Comparison of ENCODE assay signal across 8 mouse cellular contexts in the genomic region with DNA sequence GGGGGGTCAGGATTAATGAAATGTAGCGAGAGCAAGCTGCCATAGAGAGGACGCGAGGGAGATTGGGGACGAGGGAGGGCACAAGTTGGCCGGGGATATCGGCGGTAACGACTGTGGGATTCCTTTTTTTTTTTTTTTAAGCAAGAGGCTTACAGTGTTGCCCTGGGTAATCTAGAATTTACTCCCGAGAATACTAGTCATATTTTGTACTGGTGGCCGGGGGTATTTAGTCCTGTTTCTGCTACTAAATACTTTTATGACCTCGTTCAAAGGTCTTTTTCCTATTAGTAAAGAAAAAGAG. TPM values are rescaled to one million over a fixed set of nuclear protein-coding genes. Genes with fewer than 3 reads are reported as not detected.
A peak's percentile ranks its signal among the peaks of the same experiment; 100 is the strongest.
DNase-seq lines count a peak whose midpoint lies in the region; ATAC-seq and TF ChIP-seq lines count a peak whose summit lies in the region.

No protein-coding gene starts in this region.

- no peak for DNase-seq in left cerebral cortex, adult 2 months (ENCODE audit: extremely low spot score in 1 of 2, low spot score in 2 of 2)
- DNase-seq in left cerebral cortex, adult 11 months (ENCODE audit: low spot score): no peak
- DNase-seq in hindbrain, postnatal 0 days (ENCODE audit: low spot score): no peak
- no peak for DNase-seq in midbrain, postnatal 0 days (ENCODE audit: low spot score)
- no peak for DNase-seq in gastrocnemius, postnatal 36 days
- no peak for DNase-seq in T-cell, adult 2 months (ENCODE audit: low spot score)
- no peak for DNase-seq in urinary bladder, adult 18-20 months (ENCODE audit: low spot score in 2 of 2)

- no peaks in the 10 kb centered on the region for H3K9me3 ChIP-seq in embryonic facial prominence, embryonic 12.5 days
- H3K9me3 ChIP-seq in hindbrain, postnatal 0 days (ENCODE audit: low read length): no peaks in the 10 kb centered on the region
- H3K9me3 ChIP-seq in midbrain, postnatal 0 days (ENCODE audit: low read length): no peaks in the 10 kb centered on the region

- 0% methylated on average over 11 of the region's 11 CpGs for WGBS in embryonic facial prominence, embryonic 12.5 days
- 0% methylated on average over 11 of the region's 11 CpGs for WGBS in hindbrain, postnatal 0 days
- under 1% methylated on average over 11 of the region's 11 CpGs for WGBS in midbrain, postnatal 0 days

- peak overlapping the region; percentile 81 for H3K9ac ChIP-seq in embryonic facial prominence, embryonic 12.5 days
- peak overlapping the region; percentile 76 for H3K9ac ChIP-seq in hindbrain, postnatal 0 days (replicated peaks; ENCODE audit: low read length)
- H3K9ac ChIP-seq in midbrain, postnatal 0 days (replicated peaks; ENCODE audit: low read length, poor library complexity, severe bottlenecking): peak overlapping the region; percentile 77

- H3K36me3 ChIP-seq in embryonic facial prominence, embryonic 12.5 days: peaks cover 18% of the 10 kb centered on the region
- peaks cover 10% of the 10 kb centered on the region; the same call in 1 of the 2 replicates for H3K36me3 ChIP-seq in hindbrain, postnatal 0 days (ENCODE audit: insufficient read depth, low read length)
- H3K36me3 ChIP-seq in midbrain, postnatal 0 days (ENCODE audit: insufficient read depth, low read length): peaks cover 14% of the 10 kb centered on the region; the same call in 1 of the 2 replicates

- no peaks in the 10 kb centered on the region for H3K27me3 ChIP-seq in embryonic facial prominence, embryonic 12.5 days
- no peaks in the 10 kb centered on the region for H3K27me3 ChIP-seq in hindbrain, postnatal 0 days (ENCODE audit: insufficient read depth, low read length)
- H3K27me3 ChIP-seq in midbrain, postnatal 0 days (ENCODE audit: insufficient read depth, low read length): no peaks in the 10 kb centered on the region

- peak; percentile 43; the same call in 1 of the 2 replicates for ATAC-seq in embryonic facial prominence, embryonic 12.5 days (ENCODE audit: insufficient number of reproducible peaks, insufficient read depth, low FRiP score, low TSS enrichment)
- no peak; the same call in 1 of the 2 replicates for ATAC-seq in hindbrain, postnatal 0 days
- no peak for ATAC-seq in midbrain, postnatal 0 days (ENCODE audit: low FRiP score)

- peak overlapping the region; percentile 73 for H3K27ac ChIP-seq in left cerebral cortex, adult 2 months
- H3K27ac ChIP-seq in embryonic facial prominence, embryonic 12.5 days: peak overlapping the region; percentile 69
- H3K27ac ChIP-seq in hindbrain, postnatal 0 days: peak overlapping the region; percentile 71; the same call in 1 of the 2 replicates
- peak overlapping the region; percentile 67 for H3K27ac ChIP-seq in midbrain, postnatal 0 days (ENCODE audit: low read depth, low read length)

- no peak for TF ChIP-seq CTCF in left cerebral cortex, adult 2 months (IDR thresholded peaks at IDR 0.05)
- TF ChIP-seq CTCF in hindbrain, postnatal 0 days (IDR thresholded peaks at IDR 0.05; ENCODE audit: low read depth): no peak
- no peak for TF ChIP-seq CTCF in midbrain, postnatal 0 days (IDR thresholded peaks at IDR 0.05)

- intact Hi-C loops in left cerebral cortex, adult 2 months (cut with DNase I): no loop called here
- intact Hi-C loops in gastrocnemius, postnatal 36 days (cut with DNase I): no loop called here

- H3K4me1 ChIP-seq in embryonic facial prominence, embryonic 12.5 days: peaks cover 12% of the 10 kb centered on the region
- H3K4me1 ChIP-seq in hindbrain, postnatal 0 days (ENCODE audit: insufficient read depth, low read length): peaks cover 9% of the 10 kb centered on the region
- peaks cover 10% of the 10 kb centered on the region for H3K4me1 ChIP-seq in midbrain, postnatal 0 days (ENCODE audit: insufficient read depth, low read length)

- H3K4me2 ChIP-seq in embryonic facial prominence, embryonic 12.5 days (replicated peaks): peak overlapping the region; percentile 88
- peak overlapping the region; percentile 91 for H3K4me2 ChIP-seq in hindbrain, postnatal 0 days (ENCODE audit: low read depth, low read length)
- peak overlapping the region; percentile 40 for H3K4me2 ChIP-seq in midbrain, postnatal 0 days (ENCODE audit: low read depth, low read length, poor library complexity, severe bottlenecking)

- peak overlapping the region; percentile 72 for H3K4me3 ChIP-seq in left cerebral cortex, adult 2 months
- H3K4me3 ChIP-seq in embryonic facial prominence, embryonic 12.5 days: peak overlapping the region; percentile 76
- H3K4me3 ChIP-seq in hindbrain, postnatal 0 days (ENCODE audit: low read length): peak overlapping the region; percentile 86
- peak overlapping the region; percentile 83 for H3K4me3 ChIP-seq in midbrain, postnatal 0 days (ENCODE audit: low read depth, low read length)

RNA-seq across cellular contexts. Expression of gene Pop4, which starts 0.2 kb away (rescaled TPM):
- total RNA-seq in left cerebral cortex, adult 2 months (2021): 10 to 100 TPM; 19.9 to 22.8 TPM
- polyA plus RNA-seq in embryonic facial prominence, embryonic 12.5 days (2016; fragmentation: Nextera tagmentation; extraction: Ambion mirVana): 69.2 and 75.5 TPM in 2 replicates
- total RNA-seq in hindbrain, postnatal 0 days (2014; rRNA removed): 56.2 and 64.6 TPM in 2 replicates
- polyA plus RNA-seq in hindbrain, postnatal 0 days (2015; fragmentation: Nextera tagmentation; extraction: Ambion mirVana): 71.0 and 72.4 TPM in 2 replicates
- total RNA-seq in midbrain, postnatal 0 days (2014; rRNA removed): 60.2 and 71.6 TPM in 2 replicates
- polyA plus RNA-seq in midbrain, postnatal 0 days (2015; fragmentation: Nextera tagmentation; extraction: Ambion mirVana): 72.0 and 73.1 TPM in 2 replicates
- total RNA-seq in gastrocnemius, postnatal 36 days (2021): 1 to 10 TPM; 6.8 to 7.0 TPM

RNA-seq across cellular contexts. Expression of gene Plekhf1, which starts 43.6 kb away (rescaled TPM):
- 1 to 10 TPM; 2.3 to 2.5 TPM for total RNA-seq in left cerebral cortex, adult 2 months (2021)
- polyA plus RNA-seq in embryonic facial prominence, embryonic 12.5 days (2016; fragmentation: Nextera tagmentation; extraction: Ambion mirVana): 2.8 and 3.6 TPM in 2 replicates
- 1.2 and 2.0 TPM in 2 replicates for total RNA-seq in hindbrain, postnatal 0 days (2014; rRNA removed)
- 0.84 and 0.97 TPM in 2 replicates for polyA plus RNA-seq in hindbrain, postnatal 0 days (2015; fragmentation: Nextera tagmentation; extraction: Ambion mirVana)
- total RNA-seq in midbrain, postnatal 0 days (2014; rRNA removed): 0.38 and 0.77 TPM in 2 replicates
- polyA plus RNA-seq in midbrain, postnatal 0 days (2015; fragmentation: Nextera tagmentation; extraction: Ambion mirVana): 0.46 and 0.58 TPM in 2 replicates
- 1 to 10 TPM; 5.6 to 6.0 TPM for total RNA-seq in gastrocnemius, postnatal 36 days (2021)

Comparison
In these comparisons a context has a peak if more than half of its experiments do, and no peak if none do; other contexts are left out.
1. H3K4me2 ChIP-seq: peak in every context shown above with its lines; median percentile 91 in hindbrain, postnatal 0 days; 88 in embryonic facial prominence, embryonic 12.5 days; 40 in midbrain, postnatal 0 days.